Mouse (Mus musculus) hindbrain, postnatal 0 days (tissue): Measurements from ENCODE around the gene Psmb8. TPM values are rescaled to one million over a fixed set of nuclear protein-coding genes. Genes with fewer than 3 reads are reported as not detected.

Source experiments
- ATAC-seq: fragments of 200-750 bp; cut with Nextera tagmentation; 2 replicates; pipeline ENCODE4 v1.8.0; 2017; ENCODE audit warnings: mild to moderate bottlenecking, moderate TSS enrichment, moderate library complexity
- DNase-seq: peaks from one replicate; pipeline ENCODE4 v3.0.0-alpha.2; 2015; ENCODE audit warnings: low spot score
- H3K27ac ChIP-seq: fragments of 300-500 bp; sonication (generic); 2 replicates; pipeline ENCODE4 v1.5.1; 2014; ENCODE audit warnings: mild to moderate bottlenecking
- H3K27me3 ChIP-seq: fragments of 300-500 bp; sonication (generic); 2 replicates; pipeline ENCODE4 v1.6.1; 2014; ENCODE audit warnings: low read length, mixed read lengths; ENCODE audit not compliant: insufficient read depth
- H3K36me3 ChIP-seq: fragments of 300-500 bp; sonication (generic); 2 replicates; pipeline ENCODE4 v1.6.1; 2014; ENCODE audit warnings: low read length, mixed read lengths; ENCODE audit not compliant: insufficient read depth
- H3K4me1 ChIP-seq: fragments of 300-500 bp; sonication (generic); 2 replicates; pipeline ENCODE4 v1.6.1; 2014; ENCODE audit warnings: antibody characterized with exemption, low read length, mixed read lengths; ENCODE audit not compliant: insufficient read depth
- H3K4me2 ChIP-seq: fragments of 300-500 bp; sonication (generic); 2 replicates; pipeline ENCODE4 v1.6.1; 2014; ENCODE audit warnings: low read depth, mild to moderate bottlenecking, low read length, moderate library complexity, mixed read lengths
- H3K4me3 ChIP-seq: fragments of 300-500 bp; sonication (generic); 2 replicates; pipeline ENCODE4 v1.5.1; 2014; ENCODE audit warnings: low read length
- H3K9ac ChIP-seq: fragments of 300-500 bp; sonication (generic); replicated peaks from 2 replicates; pipeline ENCODE4 v1.6.1; 2014; ENCODE audit warnings: mild to moderate bottlenecking, low read length, moderate library complexity, mixed read lengths
- H3K9me3 ChIP-seq: fragments of 300-500 bp; sonication (generic); 2 replicates; pipeline ENCODE4 v1.6.1; 2016; ENCODE audit warnings: low read length, mixed read lengths
- CTCF ChIP-seq: IDR thresholded peaks from 2 replicates; pipeline ENCODE4 v1.5.1; 2016; ENCODE audit warnings: antibody characterized with exemption, control low read depth, low read depth
- WGBS: fragments of 180-500 bp; shearing (Covaris S2); extraction: QIAGEN DNeasy Blood & Tissue Kit; methylation state at CpG from one replicate; pipeline ENCODE4 v1.1.7; 2014; 5-methylcytosine and 5-hydroxymethylcytosine counted together
- polyA plus RNA-seq: library from polyadenylated mRNA; unstranded; fragments of >200 nt; fragmentation: Nextera tagmentation; extraction: Ambion mirVana; gene quantifications from 2 replicates; pipeline ENCODE4 v1.2.1, GENCODE M21; 2015
- total RNA-seq: library from RNA; depleted of rRNA; stranded (reverse); fragments of >200 nt; gene quantifications from 2 replicates; pipeline ENCODE4 v1.2.3, GENCODE M21; 2014

The Psmb8 gene
- total and polyA plus RNA-seq, 2 experiments from 2014 or later: 2.8 to 6.9 TPM

DNA sequence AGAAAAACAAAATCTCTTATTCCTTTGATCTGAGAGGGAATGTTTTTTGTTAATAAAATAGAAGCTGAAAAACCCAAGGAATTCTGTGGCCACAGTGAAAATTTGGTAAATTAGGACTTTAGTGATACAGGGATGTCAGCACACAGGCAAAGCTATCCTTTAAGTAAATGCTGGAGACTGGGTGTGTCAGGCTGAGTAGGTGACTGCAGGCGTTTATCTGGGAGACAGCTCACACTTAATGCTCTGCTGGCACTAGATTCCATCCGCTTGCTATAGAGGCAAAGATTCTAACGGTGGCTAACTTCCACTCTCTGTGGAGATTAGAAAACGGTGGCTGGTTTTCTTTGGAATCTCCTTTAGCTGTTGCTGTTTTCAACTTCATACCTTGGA lies 27.0 kb upstream of the Psmb8 start:
- no peak for TF ChIP-seq CTCF
- Histone ChIP-seq H3K4me1 (no peaks in the 10 kb centered on the region), H3K9ac (no peak overlapping the region), H3K36me3 (no peaks in the 10 kb centered on the region), H3K4me2 (no peak overlapping the region), H3K27me3 (no peaks in the 10 kb centered on the region), H3K9me3 (0 out of 2 replicates have a peak, but pooled peaks cover 3% of the 10 kb centered on the region), H3K27ac (no peak overlapping the region), H3K4me3 (no peak overlapping the region)
- whole genome bisulfite sequencing: 28% methylated on average over 4 of the region's 4 CpGs
- ATAC-seq: no peak
- DNase-seq: no peak

DNA sequence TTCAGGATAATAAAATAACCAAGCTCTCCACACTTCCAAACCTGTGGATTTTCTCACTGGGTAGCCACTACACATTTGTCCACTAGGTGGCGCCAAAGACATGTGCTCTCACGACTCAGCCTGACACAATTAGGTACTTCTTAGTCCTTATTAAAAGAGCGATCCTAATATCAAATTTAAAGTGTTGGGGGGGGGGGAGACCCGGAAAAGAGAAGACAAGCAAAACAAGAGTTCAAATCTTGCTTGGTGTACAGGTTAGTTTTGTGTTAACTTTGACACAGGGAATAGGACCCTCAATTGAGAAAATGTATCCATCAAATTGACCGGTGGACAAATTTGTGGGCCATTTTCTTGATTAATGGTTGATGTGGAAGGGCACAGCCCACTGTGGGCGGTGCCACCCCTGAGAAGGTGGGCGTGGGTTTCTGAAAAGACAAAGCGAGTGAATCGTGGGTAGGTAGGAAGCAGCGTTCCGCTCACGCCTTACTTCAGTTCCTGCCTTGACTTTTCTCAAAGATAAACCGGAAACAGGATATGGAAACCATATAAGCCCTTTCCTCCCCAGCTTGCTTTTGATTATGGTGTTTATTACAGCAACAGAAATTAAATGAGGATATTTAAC lies 26.5 kb upstream of the Psmb8 start:
- H3K36me3 ChIP-seq: no peaks in the 10 kb centered on the region
- ATAC-seq (0 out of 2 replicates have a peak, but pooled peaks have one; percentile 58), DNase-seq (peak; percentile 89)
- no peaks in the 10 kb centered on the region for H3K4me1 ChIP-seq
- WGBS: 40% methylated on average over 13 of the region's 13 CpGs
- H3K4me3 ChIP-seq: no peak overlapping the region
- no peak overlapping the region for H3K4me2 ChIP-seq
- H3K27ac ChIP-seq: no peak overlapping the region
- no peak overlapping the region for H3K9ac ChIP-seq
- no peaks in the 10 kb centered on the region for H3K27me3 ChIP-seq
- peak; percentile 95 for TF ChIP-seq CTCF
- H3K9me3 ChIP-seq: 0 out of 2 replicates have a peak, but pooled peaks cover 3% of the 10 kb centered on the region

DNA sequence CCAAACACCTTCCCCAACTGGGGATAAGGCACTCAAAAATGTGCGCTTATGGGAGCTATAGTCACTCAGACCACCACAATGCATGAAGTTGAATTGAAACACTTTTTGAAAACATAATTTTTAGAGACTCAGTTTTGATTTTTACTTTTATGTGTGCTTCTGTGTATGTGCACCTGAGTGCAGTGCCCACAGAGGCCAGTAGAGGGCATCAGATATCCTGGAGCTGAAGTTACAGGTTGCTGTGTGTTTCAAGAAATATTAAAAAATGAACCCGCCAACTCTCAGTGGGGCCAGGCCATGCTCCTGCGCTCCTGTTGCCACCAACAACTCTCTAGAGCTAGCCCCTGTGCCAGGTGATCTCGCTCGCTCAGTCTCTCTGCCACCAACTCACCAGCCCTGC lies 25.0 kb upstream of the Psmb8 start:
- H3K9ac ChIP-seq: no peak overlapping the region

DNA sequence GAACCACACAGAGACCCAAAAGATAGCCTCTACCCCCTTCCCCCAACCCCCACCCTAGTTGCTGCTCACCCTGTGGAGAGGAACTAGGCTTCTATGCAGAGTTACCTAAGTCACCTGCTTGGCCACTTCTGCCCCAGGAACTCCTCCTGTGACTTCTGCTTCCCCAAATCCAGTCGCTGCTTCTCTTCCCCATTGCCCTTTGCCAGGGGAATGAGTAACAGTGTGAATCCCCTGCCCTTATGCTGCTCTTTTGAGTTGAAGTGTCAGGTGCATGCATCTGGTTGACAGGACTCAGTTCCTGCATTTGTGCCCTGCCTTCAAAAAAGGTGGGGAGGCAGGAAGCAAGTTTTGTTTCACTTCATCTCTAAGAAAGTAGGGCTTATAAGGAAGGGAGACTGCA lies 23.4 kb upstream of the Psmb8 start:
- no peaks in the 10 kb centered on the region for H3K36me3 ChIP-seq
- 0 out of 2 replicates have a peak, but pooled peaks cover 5% of the 10 kb centered on the region for H3K9me3 ChIP-seq
- no peak for TF ChIP-seq CTCF
- no peak overlapping the region for H3K27ac ChIP-seq
- H3K4me1 ChIP-seq: no peaks in the 10 kb centered on the region
- no peak for DNase-seq
- no peak overlapping the region for H3K4me3 ChIP-seq
- H3K9ac ChIP-seq: no peak overlapping the region
- no peaks in the 10 kb centered on the region for H3K27me3 ChIP-seq
- ATAC-seq: no peak
- 78% methylated on average over 1 of the region's 1 CpGs for WGBS
- H3K4me2 ChIP-seq: no peak overlapping the region

More for the DNA sequence above, 25.0 kb upstream of the Psmb8 start:
- Histone ChIP-seq H3K4me3 (no peak overlapping the region), H3K4me2 (no peak overlapping the region), H3K27me3 (no peaks in the 10 kb centered on the region), H3K9me3 (0 out of 2 replicates have a peak, but pooled peaks cover 5% of the 10 kb centered on the region), H3K4me1 (no peaks in the 10 kb centered on the region), H3K36me3 (no peaks in the 10 kb centered on the region), H3K27ac (no peak overlapping the region)
- 95% methylated on average over 5 of the region's 5 CpGs for WGBS
- TF ChIP-seq CTCF: no peak
- ATAC-seq: no peak
- DNase-seq: no peak

DNA sequence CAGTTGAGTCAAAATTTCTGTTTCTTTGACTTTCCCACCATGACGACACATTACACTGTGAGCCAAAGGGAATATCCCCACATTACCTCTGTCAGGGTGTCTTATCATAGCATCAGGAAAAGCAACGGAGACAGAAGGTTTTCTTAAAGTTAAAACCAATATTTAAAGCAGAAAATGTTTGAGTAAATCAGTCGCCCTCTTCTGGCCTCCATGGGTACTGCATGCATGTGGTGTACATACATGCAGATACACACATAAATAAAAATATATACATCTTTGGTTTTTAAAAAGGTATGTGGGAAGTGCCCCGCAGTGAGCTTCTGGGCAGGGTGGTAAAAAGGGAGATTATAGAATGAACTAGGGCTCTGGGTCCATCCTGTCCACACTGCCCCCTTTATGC lies 20.3 kb upstream of the Psmb8 start:
- WGBS: 73% methylated on average over 4 of the region's 4 CpGs
- Histone ChIP-seq H3K4me2 (no peak overlapping the region), H3K9me3 (0 out of 2 replicates have a peak, but pooled peaks cover 5% of the 10 kb centered on the region), H3K9ac (no peak overlapping the region), H3K27me3 (no peaks in the 10 kb centered on the region), H3K36me3 (no peaks in the 10 kb centered on the region), H3K27ac (no peak overlapping the region), H3K4me3 (no peak overlapping the region), H3K4me1 (no peaks in the 10 kb centered on the region)
- DNase-seq (no peak), ATAC-seq (no peak)
- TF ChIP-seq CTCF: peak; percentile 26; the same call in 1 of the 2 replicates

DNA sequence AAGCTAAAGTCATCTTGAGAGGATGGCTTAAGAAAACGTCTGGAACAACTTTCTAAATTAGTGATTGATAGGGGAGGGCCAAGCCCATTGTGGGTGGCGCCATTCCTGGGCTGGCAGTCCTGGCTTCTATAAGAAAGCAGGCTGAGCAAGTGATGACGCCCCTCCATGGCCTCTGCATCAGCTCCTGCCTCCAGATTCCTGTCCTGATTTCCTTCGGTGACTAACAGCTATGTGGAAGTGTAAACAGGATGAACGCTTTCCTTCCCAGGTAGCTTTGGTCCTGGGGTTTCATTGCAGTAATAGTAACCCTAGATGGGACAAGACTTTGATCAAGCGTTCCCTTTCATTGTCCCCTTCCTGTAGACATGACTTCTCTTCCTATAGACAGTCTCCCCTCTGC lies 18.5 kb upstream of the Psmb8 start:
- Histone ChIP-seq H3K9me3 (0 out of 2 replicates have a peak, but pooled peaks cover 2% of the 10 kb centered on the region), H3K27ac (no peak overlapping the region), H3K4me3 (no peak overlapping the region), H3K4me1 (no peaks in the 10 kb centered on the region), H3K27me3 (no peaks in the 10 kb centered on the region), H3K9ac (no peak overlapping the region), H3K36me3 (no peaks in the 10 kb centered on the region), H3K4me2 (no peak overlapping the region)
- WGBS: 69% methylated on average over 6 of the region's 6 CpGs
- no peak for DNase-seq
- no peak for TF ChIP-seq CTCF
- ATAC-seq: no peak
